Mouse (Mus musculus) kidney, adult 9 months (tissue): ENCODE results near the gene Sh2d1b1.
"Not testable (repeated sequence)": the region's sequence is repeated elsewhere in the genome, so short reads cannot be mapped to it uniquely, and the experiment has no call there.

Experiments
- DNase-seq: peaks from one replicate; pipeline ENCODE4 v3.0.0; 2022

Gene Sh2d1b1

DNA sequence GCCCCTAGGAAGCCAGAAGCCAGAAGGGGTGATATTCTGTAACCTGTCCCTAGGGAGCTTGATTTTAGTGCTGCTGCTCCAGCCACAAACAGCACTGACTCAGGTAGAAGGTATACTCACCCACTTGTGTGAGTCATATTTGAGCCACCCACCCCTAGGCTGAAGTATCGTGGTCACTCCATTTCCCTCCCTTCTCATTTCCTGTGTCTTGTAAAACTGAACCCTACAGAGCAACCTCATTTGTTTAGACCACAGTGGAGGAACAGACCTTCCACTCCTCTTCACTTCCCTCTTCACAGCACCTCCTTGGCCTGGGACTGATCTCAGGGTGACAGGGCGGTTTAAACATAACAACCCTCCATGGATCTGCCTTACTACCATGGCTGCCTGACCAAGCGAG is at the start of gene Sh2d1b1:
TSS of gene Sh2d1b1 (plus strand) at position 305 of the 400 bp plus-strand sequence.
- DNase-seq: no peak

DNA sequence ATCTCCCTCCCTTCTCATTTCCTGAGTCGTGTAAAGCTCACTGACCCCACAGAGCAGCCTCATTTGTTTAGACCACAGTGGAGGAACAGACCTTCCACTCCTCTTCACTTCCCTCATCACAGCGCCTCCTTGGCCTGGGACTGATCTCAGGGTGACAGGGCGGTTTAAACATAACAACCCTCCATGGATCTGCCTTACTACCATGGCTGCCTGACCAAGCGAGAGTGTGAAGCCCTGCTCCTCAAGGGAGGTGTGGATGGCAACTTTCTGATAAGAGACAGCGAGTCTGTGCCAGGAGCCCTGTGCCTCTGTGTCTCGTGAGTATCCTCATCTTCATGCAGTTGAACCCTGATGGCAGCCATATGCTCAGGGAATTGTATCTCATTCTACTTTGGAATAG is 44.4 kb upstream of the Sh2d1b1 start, which contains the start of gene Sh2d1b2:
TSS of gene Sh2d1b2 (plus strand) at position 62 of the 400 bp plus-strand sequence.
- not testable (repeated sequence) for DNase-seq

DNA sequence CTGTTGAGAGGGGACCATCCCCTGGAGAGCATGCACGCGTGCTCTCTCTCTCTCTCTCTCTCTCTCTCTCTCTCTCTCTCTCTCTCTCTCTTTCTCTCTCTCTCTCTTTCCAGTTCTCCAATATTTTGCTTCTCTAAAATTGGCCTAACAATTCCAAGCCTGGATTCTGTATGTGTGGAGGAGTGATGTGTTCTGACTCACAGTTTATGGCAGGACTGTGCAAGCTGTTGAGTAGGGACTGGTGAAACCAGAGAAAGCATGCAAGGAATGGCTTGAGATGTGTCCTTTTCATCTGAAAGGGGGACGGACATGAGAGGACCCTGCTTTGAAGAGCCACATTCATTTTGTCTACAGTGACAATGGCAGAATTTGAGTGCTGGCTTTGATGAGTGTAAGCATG is 32.1 kb upstream of the Sh2d1b1 start:
- DNase-seq: no peak

DNA sequence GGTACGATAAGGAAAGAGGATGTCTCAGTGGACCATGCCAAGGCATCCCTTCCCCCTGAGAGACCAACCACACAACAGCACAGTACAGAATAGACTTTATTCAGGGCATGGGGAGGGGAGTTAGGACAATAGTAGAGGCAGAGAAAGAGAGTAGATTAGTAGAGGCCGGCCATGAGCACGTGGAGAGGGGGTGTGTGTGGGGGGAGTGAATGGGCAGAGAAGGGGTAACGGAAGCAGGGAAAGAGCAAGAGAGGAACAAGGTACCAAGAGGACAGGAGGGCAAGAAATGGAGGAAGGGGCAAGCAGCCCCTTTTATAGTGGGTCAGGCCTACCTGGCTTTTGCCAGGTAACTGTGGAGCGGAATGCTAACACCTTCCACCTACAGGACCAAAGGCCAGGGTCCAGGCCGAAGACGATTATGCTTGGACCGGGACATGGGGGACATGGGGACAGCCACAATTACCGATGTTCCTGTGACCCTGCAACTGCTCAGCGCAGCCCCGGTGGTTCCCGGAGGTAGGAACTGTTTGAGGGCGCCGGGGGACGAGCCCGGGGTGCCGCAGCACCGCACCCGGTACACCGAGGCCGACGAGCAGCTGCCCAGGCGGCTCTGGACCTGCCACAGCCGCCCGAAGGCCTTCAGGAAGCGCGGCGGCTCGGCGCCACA is 22.1 kb upstream of the Sh2d1b1 start:
- no peak for DNase-seq

DNA sequence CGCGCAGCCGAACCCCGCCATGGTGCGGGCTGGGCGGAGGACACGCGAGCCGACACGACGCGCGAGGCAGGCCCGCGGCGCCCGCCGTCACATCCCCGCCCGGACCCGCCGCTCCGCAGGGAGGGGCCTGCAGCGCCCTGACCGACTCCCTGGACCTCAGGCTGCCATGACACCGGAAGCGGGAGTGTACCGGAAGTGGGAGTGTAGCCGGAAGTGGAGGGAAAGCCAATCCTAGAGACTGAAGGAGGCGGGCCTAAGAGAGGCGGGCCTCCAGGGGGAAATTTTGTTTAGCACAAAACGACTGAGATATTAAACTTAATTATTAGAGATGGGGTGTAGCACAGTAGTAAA is 21.6 kb upstream of the Sh2d1b1 start:
- DNase-seq: peak; percentile 91

DNA sequence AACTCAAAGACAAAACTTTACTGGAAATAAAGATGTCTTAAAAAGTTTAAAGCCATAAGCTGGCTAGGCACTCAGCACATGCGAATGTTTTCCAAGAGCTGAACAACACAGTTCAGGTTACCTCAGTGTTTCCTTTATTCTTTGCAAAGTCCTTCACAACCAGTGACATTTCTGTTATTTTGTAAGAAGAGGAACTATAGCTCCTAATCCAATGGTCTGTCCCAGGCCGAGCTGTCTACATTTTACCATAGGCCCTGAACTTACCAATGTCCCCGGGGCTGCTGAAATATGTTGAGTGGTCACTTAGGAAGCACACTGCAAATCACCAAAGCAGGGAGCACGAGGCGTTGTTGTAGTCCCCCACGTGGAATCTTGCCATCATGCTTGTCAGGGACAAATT is 6.8 kb upstream of the Sh2d1b1 start:
- DNase-seq: no peak

DNA sequence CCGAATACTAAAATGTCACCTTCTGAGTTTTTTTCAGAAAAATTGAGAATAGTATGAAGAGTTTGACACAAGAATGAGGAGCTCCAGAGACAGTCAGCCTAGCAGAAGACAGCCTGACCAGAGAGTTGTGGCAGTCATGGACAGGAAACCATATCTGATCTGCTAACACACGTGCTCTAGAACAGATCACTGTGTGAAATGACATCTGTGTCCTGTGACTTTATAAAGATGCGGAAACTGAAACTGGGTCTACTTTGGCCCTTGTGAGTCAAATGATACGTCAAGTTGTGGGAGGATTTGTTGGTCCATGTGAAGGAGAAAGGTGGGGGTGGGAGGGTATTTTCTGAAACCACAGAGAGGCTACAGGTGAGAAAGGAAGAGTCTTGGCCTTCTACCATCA is 6.4 kb upstream of the Sh2d1b1 start:
- DNase-seq: no peak

DNA sequence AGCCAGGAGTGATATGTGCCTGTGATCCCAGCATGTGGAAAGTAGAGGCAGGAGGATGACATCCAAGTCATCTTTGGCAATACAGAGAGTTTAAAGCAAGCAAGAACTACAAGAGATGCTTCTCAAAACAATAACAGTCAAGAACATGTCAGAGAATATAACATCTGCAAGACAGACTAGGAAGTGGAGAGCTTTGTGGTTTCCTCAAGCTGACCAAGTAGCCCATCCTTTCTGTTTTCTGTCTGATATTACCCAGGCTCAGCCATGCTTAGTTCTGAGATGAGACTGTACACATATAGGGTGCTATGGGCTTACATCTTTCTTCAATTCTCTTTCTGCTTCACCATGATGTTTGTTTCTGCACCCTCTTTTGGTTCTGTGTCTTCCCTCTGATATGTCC is 3.9 kb upstream of the Sh2d1b1 start:
- no peak for DNase-seq

DNA sequence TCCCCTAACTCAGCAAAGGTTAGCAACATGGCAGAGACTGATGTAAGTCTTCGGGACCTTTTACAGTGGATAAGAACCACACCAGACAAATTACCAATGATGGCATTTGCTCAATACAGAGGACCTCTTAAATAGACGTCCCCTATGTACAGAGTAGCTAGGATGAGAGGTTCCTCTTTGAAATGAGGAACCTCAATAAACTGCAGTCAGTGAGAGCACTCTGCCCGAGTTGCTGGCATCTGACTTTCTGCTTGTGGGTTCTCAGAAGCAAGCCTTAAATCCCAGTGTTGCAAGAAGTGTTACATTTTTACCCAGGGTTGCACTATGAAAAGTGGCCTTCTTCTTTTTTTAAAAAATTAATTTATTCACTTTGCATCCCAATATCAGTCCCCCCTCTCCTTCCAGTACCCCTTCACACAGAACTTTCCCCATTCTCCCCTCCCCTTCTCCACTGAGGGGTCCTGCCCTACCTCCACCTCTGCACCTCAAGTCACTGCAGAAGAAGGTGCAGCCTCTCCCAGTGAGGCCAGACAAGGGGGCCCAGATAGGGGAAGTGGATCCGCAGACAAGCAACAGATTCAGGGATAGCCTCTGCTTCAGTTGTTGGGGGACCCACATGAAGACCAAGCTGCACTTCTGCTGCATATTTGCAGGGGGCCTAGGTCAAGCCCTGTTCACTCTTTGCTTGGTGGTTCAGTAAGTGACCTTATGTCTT is 5.5 kb downstream of the Sh2d1b1 start:
- no peak for DNase-seq

DNA sequence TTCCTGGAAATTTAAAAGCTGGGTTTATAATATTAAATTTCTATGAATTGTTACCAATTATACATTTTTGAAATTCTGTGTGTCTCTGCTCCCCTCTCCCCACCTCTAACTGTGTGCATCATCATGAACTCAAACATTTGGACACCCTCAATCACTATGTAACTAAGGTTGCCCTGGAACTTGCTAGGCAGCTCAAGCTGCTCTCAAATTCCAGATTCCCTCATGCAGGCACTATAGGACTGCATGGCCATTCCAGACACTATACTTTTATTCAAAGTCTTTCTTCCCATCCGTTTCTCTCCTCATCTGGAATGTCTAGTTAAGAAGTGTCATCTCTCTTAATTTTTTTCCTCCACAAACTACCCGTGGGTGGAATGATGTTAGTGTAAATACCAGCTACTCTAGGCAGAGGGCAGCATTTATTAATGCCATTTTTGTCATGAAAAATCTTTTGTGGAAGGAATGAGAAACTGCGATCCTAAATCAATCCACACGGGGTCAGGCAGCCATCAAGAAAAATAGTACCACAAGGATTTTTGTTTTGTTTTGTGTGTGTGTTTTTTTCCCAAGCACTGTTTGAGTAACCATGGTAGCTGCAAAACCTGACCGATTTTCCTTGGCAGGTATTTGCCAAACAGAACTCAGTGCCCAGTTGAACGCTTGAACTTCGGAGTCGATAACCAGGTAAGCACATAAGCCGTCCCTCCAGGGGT is 15.3 kb downstream of the Sh2d1b1 start:
- DNase-seq: peak; percentile 83

DNA sequence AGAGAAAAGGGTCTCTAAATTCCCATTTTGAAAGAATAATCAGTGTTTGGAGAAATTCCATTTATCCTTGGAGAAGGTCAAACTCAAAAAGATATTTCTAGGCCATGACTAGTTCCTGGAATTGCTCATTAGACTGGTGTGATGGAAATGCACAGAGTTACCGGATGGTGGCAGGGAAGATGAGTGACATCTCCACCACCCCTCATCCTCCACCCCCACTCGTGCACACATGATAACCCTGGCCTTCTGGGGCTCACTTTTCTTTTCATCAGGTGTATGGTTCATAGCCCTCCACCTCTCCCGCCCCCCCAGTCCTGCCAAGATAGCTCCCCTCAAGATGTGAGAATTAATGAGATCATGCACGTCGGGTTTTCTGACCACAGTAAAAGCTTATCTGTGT is 16.1 kb downstream of the Sh2d1b1 start:
- no peak for DNase-seq

DNA sequence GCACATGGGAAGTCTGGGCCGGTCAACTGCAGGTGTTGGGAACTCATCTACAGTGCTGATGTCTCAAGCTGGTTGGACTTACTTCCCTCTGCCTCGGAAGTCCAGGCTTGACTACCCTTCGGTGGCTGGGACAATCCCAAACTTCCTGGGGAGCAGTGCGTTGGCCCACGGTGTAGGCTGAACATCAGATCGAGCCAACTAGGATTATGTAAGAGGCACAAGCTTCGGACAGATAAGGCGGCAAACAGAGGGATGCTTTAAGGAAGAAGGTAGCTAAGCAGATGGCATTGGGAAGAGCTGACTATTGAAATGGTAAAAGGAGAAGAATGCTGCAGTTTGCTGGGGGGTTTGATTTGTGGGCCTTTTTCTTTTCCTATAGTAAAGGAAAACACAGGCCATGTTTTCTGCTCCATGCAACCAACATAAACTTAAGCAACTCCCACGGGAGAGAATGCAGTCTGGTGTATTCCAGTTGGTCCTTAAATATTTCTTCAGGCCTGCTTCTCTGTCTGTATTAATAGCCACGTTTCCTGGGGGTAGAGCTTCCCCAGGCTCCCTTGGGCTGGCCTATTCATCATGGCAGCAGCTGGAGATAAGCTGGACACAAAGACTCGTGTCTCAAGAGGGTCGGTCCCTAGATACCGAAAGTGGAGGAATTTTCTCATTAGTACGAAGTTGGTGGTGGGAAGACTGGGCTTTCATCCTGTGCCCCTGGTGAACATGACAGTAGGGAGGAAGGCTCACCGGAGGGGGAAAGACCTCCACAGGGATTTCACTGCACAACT is 17.9 kb downstream of the Sh2d1b1 start:
- no peak for DNase-seq

DNA sequence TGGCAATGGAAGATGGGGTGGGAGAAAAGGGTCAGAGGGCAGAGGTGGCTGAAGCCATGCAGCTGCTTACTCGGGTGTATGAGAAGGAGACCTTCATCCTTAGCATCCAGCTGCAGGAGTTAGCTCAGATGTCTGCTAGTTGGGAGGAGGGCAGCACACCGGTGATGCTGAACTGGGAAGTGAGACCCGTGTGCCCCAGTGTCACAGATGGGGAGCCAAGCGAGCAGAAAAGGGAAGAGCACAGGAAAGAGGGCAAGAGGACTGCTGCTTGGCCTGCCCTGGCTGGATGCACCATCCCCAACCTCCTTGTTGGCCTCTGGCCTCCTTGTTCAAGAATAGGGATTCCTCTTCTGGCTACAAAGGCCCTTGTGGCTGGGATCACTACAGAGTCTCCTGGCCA is 22.4 kb downstream of the Sh2d1b1 start:
- no peak for DNase-seq

DNA sequence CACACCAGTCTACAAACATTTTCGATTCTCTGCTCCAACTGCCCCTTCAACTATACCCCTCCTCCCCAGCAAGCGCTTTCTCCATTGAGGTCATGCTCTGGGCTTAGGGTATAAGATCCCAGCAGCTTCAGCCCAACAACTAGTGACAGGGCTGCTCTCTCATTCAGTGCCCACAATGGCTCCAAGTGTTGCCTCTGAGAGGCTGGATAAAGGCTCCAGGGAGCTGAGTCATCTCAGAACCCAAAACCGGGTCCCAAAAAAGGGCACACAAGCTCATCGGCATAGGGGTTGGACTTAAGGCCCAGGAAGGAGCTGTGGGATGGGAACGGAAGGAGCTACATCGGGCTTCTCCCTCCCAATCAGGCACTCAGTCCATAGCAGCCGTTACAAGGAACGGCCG is 24.6 kb downstream of the Sh2d1b1 start:
- DNase-seq: no peak

DNA sequence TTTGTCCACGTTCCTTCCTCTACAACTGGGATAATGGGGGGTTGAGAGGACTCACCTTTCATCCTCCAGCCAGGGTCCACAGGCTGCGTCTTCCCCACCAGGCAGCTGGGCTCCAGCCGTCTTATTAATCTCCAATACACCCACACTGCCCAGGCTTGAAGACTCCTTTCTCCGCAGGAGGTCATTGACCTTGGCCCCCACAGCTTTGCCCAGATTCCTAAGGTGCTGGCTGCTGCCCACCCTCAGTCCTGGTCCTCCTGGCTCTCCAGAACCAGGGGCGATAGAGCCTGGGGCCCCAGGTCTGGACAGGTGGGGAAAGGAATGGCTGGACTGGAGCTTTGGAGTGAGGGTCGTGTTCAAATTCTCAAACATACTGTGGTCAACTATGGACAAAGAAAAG is 25.3 kb downstream of the Sh2d1b1 start:
- DNase-seq: no peak

DNA sequence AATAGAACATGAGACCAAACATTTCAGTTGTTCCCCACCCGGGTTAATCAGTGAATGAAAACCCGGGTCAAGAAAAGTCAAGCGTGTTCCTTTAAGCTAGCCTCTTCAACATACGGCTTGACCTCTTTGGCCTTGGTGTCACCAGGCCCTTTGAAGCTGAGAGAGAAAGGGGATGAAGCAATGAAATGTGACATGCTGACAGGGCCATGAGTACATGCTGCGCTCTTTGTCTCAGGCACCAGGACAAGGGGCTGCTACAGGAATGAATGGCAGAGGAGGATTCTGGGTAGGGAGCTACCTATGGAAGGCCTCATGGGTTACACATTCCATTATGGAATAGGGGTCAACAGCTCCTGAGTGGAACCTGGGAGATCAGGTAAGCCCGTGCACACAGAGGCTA is 26.0 kb downstream of the Sh2d1b1 start:
- no peak for DNase-seq

DNA sequence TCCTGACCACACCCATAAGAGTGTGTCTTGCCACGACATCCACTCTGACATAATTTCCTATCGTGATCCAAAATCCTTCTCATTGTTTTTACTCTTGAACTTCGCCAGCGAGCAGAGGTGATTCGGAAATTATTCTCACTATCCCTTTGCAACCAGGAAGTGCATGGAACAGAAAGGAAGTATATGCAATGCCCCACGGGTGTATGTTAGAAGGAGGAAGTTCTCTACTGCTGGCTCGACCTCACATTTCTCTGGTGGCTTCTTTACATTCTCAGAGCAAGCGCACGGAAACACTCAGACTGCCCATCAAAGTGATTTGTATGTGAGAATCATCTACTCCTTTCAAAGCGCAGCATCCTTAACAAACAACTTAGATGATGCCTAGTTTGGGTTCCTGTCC is 27.9 kb downstream of the Sh2d1b1 start:
- DNase-seq: no peak

DNA sequence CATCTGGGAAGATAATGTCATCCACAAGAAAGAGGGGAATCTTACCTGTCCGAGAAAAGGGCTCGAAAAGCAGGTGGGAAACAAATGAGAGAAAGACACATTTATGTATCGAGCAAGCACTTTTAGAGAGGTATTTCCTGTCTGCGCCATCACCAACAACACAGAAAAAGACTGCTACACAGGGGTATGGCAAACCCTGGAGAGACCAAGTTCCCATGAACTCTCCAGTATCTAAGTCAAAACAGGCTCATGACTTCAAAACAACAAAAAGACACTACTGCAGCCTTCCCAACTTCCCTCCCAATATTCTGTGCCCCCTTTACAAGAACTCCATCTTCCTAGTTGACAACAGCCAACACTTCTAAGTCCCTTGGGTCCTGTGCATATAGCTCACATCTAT is 29.1 kb downstream of the Sh2d1b1 start, which contains the start of gene Gm7694:
TSS of gene Gm7694 (minus strand) at position 101 of the 400 bp plus-strand sequence.
- DNase-seq: no peak

DNA sequence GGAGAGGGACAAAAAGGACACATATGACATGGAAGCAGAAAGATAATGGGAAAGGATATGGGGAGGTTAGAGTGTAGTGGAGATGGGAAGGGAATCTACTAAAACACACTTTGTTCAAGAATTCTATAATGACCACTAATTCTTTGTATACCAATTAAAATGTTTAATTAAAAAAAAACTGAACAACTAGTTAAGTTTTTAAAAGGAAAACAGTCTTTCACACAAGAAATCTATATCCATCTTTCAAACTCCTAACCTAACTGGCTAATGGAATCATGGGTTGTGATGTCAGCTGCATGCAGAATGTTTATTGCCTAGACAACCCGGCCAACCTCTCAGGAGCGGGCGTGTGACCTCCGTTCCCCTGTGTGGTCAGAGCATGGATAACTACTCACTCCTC is 31.4 kb downstream of the Sh2d1b1 start, which contains the start of gene Spata46:
TSS of gene Spata46 (plus strand) at position 301 of the 400 bp plus-strand sequence.
- no peak for DNase-seq

DNA sequence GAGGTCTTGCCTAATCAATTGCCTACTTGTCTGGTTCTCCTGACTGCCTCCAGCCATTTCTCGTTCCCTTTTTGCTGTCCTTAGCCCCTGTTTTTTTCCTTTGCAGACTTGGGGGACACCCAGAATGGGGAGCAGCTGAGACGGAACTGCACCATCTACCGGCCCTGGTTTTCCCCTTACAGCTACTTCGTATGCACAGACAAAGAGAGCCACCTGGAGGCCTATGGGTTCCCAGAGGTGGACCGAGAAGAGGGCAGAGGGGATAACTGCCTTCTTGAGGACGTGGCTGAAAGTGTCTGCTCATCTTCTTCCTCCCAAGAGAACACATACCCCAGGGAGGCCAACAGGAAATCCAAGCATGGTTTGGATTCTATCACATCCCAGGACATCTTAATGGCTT is 34.3 kb downstream of the Sh2d1b1 start:
- no peak for DNase-seq

DNA sequence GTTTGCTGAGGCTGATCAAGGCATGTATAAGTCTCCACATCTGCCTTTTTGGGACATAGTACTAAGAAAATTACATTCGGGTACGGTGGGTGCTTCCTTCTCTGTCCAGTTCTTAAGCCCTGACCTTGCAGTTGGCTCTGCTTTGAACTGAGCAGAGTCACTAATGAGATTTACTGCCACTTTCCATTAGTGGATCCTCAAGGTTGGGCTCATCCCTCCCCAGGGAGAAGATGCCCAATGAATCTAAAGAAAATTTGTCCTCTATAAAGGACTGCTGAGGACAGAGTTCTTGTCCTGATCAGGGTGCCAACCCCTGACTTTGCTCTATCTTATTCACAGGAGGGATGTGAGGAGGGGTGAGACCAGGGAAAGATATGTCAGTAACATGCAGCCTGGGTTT is 44.9 kb downstream of the Sh2d1b1 start:
- no peak for DNase-seq

DNA sequence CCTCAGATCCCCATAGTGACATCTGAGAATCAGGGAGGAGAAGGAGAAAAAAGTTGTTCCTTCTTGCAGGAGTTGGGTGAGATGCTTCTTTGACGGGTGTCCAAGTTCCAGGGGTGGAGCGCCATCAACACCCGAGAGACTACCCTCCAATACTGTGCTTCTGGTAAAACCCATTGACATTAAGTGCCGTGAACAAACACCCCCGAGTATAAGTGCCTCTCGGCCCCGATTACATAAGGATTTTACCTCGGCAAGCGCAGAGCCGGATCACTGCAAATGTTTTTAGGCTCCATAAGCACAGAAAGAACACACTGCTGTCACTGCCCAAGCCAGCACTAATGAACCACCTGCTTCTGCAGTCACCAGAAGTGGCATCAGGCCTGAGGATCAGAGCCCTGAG is 45.9 kb downstream of the Sh2d1b1 start:
- DNase-seq: no peak

DNA sequence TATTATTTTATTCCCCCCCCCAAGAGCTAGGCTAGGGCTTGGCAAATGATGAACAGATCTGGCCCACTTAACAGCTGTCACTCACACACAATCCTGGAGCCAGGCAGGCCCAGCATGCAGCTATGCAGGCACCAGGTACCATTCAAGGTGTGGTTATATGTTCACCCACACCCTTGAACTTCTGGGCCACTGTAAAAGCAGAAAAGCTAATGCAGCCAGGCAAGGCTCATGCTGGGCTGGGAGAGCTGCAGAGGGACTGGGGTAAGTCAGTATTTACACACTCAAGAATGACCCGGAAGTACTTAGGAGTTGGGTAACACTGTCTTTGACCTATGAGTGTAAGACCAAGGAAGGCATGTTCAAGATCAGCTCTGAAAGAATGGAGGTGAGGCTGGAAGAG is 47.2 kb downstream of the Sh2d1b1 start:
- no peak for DNase-seq
